Mouse (Mus musculus) lung, embryonic 16.5 days (tissue): ENCODE results near the gene Snx21. TPM values are rescaled to one million over a fixed set of nuclear protein-coding genes. Genes with fewer than 3 reads are reported as not detected.
A peak's percentile ranks its signal among the peaks of the same experiment; 100 is the strongest.

Experiments
- ATAC-seq: fragments of 200-750 bp; cut with Nextera tagmentation; 2 replicates; pipeline ENCODE4 v1.8.0; 2017; ENCODE audit warnings: low read depth, mild to moderate bottlenecking, moderate library complexity
- H3K27ac ChIP-seq: fragments of 300-500 bp; sonication (generic); 2 replicates; pipeline ENCODE4 v1.5.1; 2014; ENCODE audit warnings: mild to moderate bottlenecking, control low read depth, low read length
- H3K27me3 ChIP-seq: fragments of 300-500 bp; sonication (generic); 2 replicates; pipeline ENCODE4 v1.6.1; 2014; ENCODE audit warnings: low read depth, low read length, mixed read lengths; ENCODE audit not compliant: control insufficient read depth, insufficient read depth
- H3K36me3 ChIP-seq: fragments of 300-500 bp; sonication (generic); 2 replicates; pipeline ENCODE4 v1.6.1; 2014; ENCODE audit warnings: low read length; ENCODE audit not compliant: control insufficient read depth, insufficient read depth
- H3K4me1 ChIP-seq: fragments of 300-500 bp; sonication (generic); replicated peaks from 2 replicates; pipeline ENCODE4 v1.6.1; 2014; ENCODE audit warnings: low read length, mixed read lengths; ENCODE audit not compliant: control insufficient read depth, insufficient read depth
- H3K4me2 ChIP-seq: fragments of 300-500 bp; sonication (generic); 2 replicates; pipeline ENCODE4 v1.6.1; 2014; ENCODE audit warnings: low read depth, low read length, control low read depth
- H3K4me3 ChIP-seq: fragments of 300-500 bp; sonication (generic); 2 replicates; pipeline ENCODE4 v1.5.1; 2014; ENCODE audit warnings: mild to moderate bottlenecking, low read length, control low read depth
- H3K9ac ChIP-seq: fragments of 300-500 bp; sonication (generic); 2 replicates; pipeline ENCODE4 v1.6.1; 2014; ENCODE audit warnings: low read length, control low read depth
- H3K9me3 ChIP-seq: fragments of 300-500 bp; sonication (generic); 2 replicates; pipeline ENCODE4 v1.6.1; 2016; ENCODE audit warnings: low read length; ENCODE audit not compliant: control insufficient read depth
- WGBS: fragments of 180-500 bp; shearing (Covaris S2); extraction: QIAGEN DNeasy Blood & Tissue Kit; methylation state at CpG from one replicate; pipeline ENCODE4 v1.1.7; 2014; 5-methylcytosine and 5-hydroxymethylcytosine counted together
- polyA plus RNA-seq: library from polyadenylated mRNA; unstranded; fragments of >200 nt; fragmentation: Nextera tagmentation; extraction: Ambion mirVana; gene quantifications from 2 replicates; pipeline ENCODE4 v1.2.1, GENCODE M21; 2015

Snx21 gene
- polyA plus RNA-seq, 1 experiment from 2014 or later: 23.9 TPM

GRCm38 (mm10) chr2:164765841-164766240 lies 19.8 kb upstream of the Snx21 start:
- Histone ChIP-seq H3K36me3 (peaks cover 38% of the 10 kb centered on the region), H3K27ac (no peak overlapping the region)
- 71% methylated on average over 3 of the region's 3 CpGs for WGBS

GRCm38 (mm10) chr2:164767812-164768540 lies 17.6 kb upstream of the Snx21 start:
- no peak overlapping the region for H3K9ac ChIP-seq
- 92% methylated on average over 15 of the region's 15 CpGs for WGBS
- H3K4me1 ChIP-seq: peaks cover 19% of the 10 kb centered on the region
- no peak overlapping the region for H3K4me2 ChIP-seq
- no peaks in the 10 kb centered on the region for H3K9me3 ChIP-seq
- H3K36me3 ChIP-seq: peaks cover 26% of the 10 kb centered on the region
- no peak for ATAC-seq
- H3K27ac ChIP-seq: no peak overlapping the region
- no peaks in the 10 kb centered on the region for H3K27me3 ChIP-seq
- no peak overlapping the region for H3K4me3 ChIP-seq

More at GRCm38 (mm10) chr2:164765841-164766240, 19.8 kb upstream of the Snx21 start:
- no peak overlapping the region for H3K4me2 ChIP-seq
- H3K9ac ChIP-seq: no peak overlapping the region
- no peak for ATAC-seq
- peaks cover 3% of the 10 kb centered on the region; the same call in 1 of the 2 replicates for H3K4me1 ChIP-seq
- H3K9me3 ChIP-seq: no peaks in the 10 kb centered on the region
- no peak overlapping the region for H3K4me3 ChIP-seq
- H3K27me3 ChIP-seq: no peaks in the 10 kb centered on the region

- no peaks in the 10 kb centered on the region for H3K27me3 ChIP-seq
- peak within 1 kb of the TSS; percentile 96 for H3K4me3 ChIP-seq
- H3K27ac ChIP-seq: peak within 1 kb of the TSS; percentile 69
- peak within 1 kb of the TSS; percentile 82 for H3K4me2 ChIP-seq
- H3K36me3 ChIP-seq: peaks cover 26% of the 10 kb centered on the region
- H3K4me1 ChIP-seq: peaks cover 19% of the 10 kb centered on the region
- ATAC-seq: peak; percentile 99
- no peaks in the 10 kb centered on the region for H3K9me3 ChIP-seq
- peak within 1 kb of the TSS; percentile 89 for H3K9ac ChIP-seq
- WGBS: under 1% methylated on average over 53 of the region's 53 CpGs
Measured at GRCm38 (mm10) chr2:164769258-164770037, 16.2 kb upstream of the Snx21 start, which contains the start of gene Ube2c. Ube2c (plus strand) TSS chr2:164769898.

DNA sequence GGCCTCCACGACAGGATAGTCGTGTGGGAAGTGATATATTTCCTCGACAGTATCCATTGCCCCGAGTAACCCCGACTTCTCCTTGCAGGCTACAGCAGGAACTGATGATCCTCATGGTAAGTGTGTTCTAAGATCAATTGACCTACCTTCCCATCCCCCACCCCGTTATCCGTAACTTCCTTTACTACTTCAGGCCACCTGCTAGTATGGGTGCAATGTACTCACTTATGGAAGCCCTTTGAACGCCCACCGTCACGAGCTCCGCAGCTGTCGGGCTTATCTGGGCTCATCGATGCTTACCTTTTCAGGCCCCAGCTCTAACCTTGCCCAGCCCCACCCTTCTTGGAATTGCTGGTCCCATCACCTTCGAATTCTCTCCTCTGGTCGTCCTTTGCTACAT lies 15.3 kb upstream of the Snx21 start:
- no peaks in the 10 kb centered on the region for H3K9me3 ChIP-seq
- H3K36me3 ChIP-seq: peaks cover 23% of the 10 kb centered on the region
- no peak for ATAC-seq
- peaks cover 19% of the 10 kb centered on the region for H3K4me1 ChIP-seq
- H3K9ac ChIP-seq: peak overlapping the region; percentile 89
- peak overlapping the region; percentile 82 for H3K4me2 ChIP-seq
- under 1% methylated on average over 15 of the region's 15 CpGs for WGBS
- H3K4me3 ChIP-seq: peak overlapping the region; percentile 96
- H3K27me3 ChIP-seq: no peaks in the 10 kb centered on the region
- peak overlapping the region; percentile 69 for H3K27ac ChIP-seq

- H3K9me3 ChIP-seq: no peaks in the 10 kb centered on the region
- no peaks in the 10 kb centered on the region for H3K27me3 ChIP-seq
- peak overlapping the region; percentile 96 for H3K4me3 ChIP-seq
- H3K4me1 ChIP-seq: peaks cover 19% of the 10 kb centered on the region
- peak overlapping the region; percentile 89 for H3K9ac ChIP-seq
- ATAC-seq: no peak
- no peak overlapping the region for H3K27ac ChIP-seq
- WGBS: 47% methylated on average over 8 of the region's 8 CpGs
- H3K36me3 ChIP-seq: peaks cover 19% of the 10 kb centered on the region
- peak overlapping the region; percentile 82 for H3K4me2 ChIP-seq
Measured at GRCm38 (mm10) chr2:164771123-164771522, 14.5 kb upstream of the Snx21 start.

DNA sequence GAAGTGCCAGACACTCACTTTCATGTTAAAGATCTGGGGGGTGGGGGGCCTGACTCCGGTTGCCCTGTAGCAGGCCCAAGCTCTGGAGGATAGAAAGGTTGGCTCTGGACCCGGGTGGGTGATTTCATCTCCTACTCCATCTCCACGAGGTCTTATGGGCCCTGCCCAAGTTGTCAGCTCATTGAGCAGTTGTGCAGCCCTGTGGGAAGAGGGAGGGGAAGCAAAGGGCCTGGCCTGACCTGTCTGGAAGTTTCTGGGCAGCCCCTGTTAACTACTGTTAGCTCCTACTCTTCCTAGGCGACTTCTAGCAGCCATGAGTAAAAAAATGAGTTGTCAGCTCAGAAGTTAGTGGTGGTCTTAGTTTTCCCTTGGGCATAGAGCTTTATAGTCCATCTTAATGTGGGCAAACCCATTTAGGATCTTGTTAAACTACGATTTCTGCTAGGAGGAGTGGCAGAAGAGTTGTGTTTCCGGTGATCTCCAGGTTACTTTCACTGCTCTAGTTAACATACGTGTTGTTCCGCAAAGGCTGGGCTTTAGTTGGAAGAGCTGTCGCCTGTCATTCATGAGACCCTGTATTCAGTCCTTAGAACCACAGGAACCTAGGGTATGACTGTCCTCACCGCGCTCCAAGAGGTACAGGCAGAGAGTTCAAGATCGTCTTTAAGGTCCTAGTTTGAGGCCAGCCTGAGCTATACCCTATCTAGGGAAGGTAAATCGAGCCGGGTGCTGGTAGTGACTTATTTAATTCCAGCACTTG lies 12.2 kb upstream of the Snx21 start:
- Histone ChIP-seq H3K27me3 (no peaks in the 10 kb centered on the region), H3K27ac (0 out of 2 replicates have a peak overlapping the region, but pooled peaks have one; percentile 20), H3K4me2 (no peak overlapping the region), H3K9me3 (no peaks in the 10 kb centered on the region), H3K4me3 (no peak overlapping the region), H3K36me3 (peaks cover 12% of the 10 kb centered on the region), H3K9ac (no peak overlapping the region), H3K4me1 (peaks cover 19% of the 10 kb centered on the region)
- 75% methylated on average over 14 of the region's 14 CpGs for WGBS
- ATAC-seq: no peak

GRCm38 (mm10) chr2:164773989-164774364 lies 11.6 kb upstream of the Snx21 start:
- Histone ChIP-seq H3K27ac (no peak overlapping the region), H3K4me2 (no peak overlapping the region), H3K9ac (no peak overlapping the region), H3K4me1 (peaks cover 19% of the 10 kb centered on the region), H3K4me3 (no peak overlapping the region), H3K9me3 (no peaks in the 10 kb centered on the region), H3K27me3 (no peaks in the 10 kb centered on the region), H3K36me3 (peaks cover 12% of the 10 kb centered on the region)
- 72% methylated on average over 5 of the region's 5 CpGs for WGBS
- ATAC-seq: no peak

GRCm38 (mm10) chr2:164776130-164776529 lies 9.5 kb upstream of the Snx21 start:
- no peaks in the 10 kb centered on the region for H3K9me3 ChIP-seq
- peaks cover 12% of the 10 kb centered on the region for H3K36me3 ChIP-seq
- peaks cover 13% of the 10 kb centered on the region for H3K4me1 ChIP-seq
- H3K9ac ChIP-seq: no peak overlapping the region
- H3K27ac ChIP-seq: no peak overlapping the region
- H3K4me3 ChIP-seq: no peak overlapping the region
- WGBS: 66% methylated on average over 6 of the region's 6 CpGs
- H3K27me3 ChIP-seq: no peaks in the 10 kb centered on the region
- H3K4me2 ChIP-seq: no peak overlapping the region
- no peak for ATAC-seq

- WGBS: 48% methylated on average over 17 of the region's 17 CpGs
- Histone ChIP-seq H3K4me2 (no peak overlapping the region), H3K36me3 (peaks cover 11% of the 10 kb centered on the region), H3K27me3 (no peaks in the 10 kb centered on the region), H3K4me3 (no peak overlapping the region), H3K9me3 (no peaks in the 10 kb centered on the region), H3K9ac (no peak overlapping the region), H3K27ac (no peak overlapping the region), H3K4me1 (peaks cover 8% of the 10 kb centered on the region)
- ATAC-seq: no peak
Measured at GRCm38 (mm10) chr2:164776801-164777200, 8.8 kb upstream of the Snx21 start.
